Mouse (Mus musculus) left cerebral cortex, adult 9 months (tissue): ENCODE measurements around the gene Jarid2.
"Not testable (repeated sequence)": the region's sequence is repeated elsewhere in the genome, so short reads cannot be mapped to it uniquely, and the experiment has no call there.

Experiments used
- DNase-seq, 2 experiments: peaks; one replicate each; pipeline ENCODE4 v3.0.0; 2022; ENCODE audit warnings: low spot score in 2 of 2

Gene Jarid2

GRCm38 (mm10) chr13:44729424-44729971 lies at the start of gene Jarid2:
TSS of gene Jarid2 (plus strand) at chr13:44729474.
- DNase-seq: peak in 1 of 2 experiments; percentile 22

- DNase-seq: no peak
Observed at GRCm38 (mm10) chr13:44681051-44681450, 48.2 kb upstream of the Jarid2 start.

GRCm38 (mm10) chr13:44688140-44688539 lies 41.1 kb upstream of the Jarid2 start:
- no peak for DNase-seq

- no peak for DNase-seq
Observed at GRCm38 (mm10) chr13:44697628-44698027, 31.6 kb upstream of the Jarid2 start.

GRCm38 (mm10) chr13:44704036-44704801 lies 25.1 kb upstream of the Jarid2 start:
- DNase-seq: no peak

- peak in 1 of 2 experiments; percentile 22 for DNase-seq
Observed at GRCm38 (mm10) chr13:44705031-44705742, 24.1 kb upstream of the Jarid2 start.

GRCm38 (mm10) chr13:44705743-44706044 lies 23.6 kb upstream of the Jarid2 start:
- DNase-seq: no peak

GRCm38 (mm10) chr13:44706206-44706915 lies 22.9 kb upstream of the Jarid2 start:
- DNase-seq: no peak

- DNase-seq: no peak
Observed at GRCm38 (mm10) chr13:44707176-44707575, 22.1 kb upstream of the Jarid2 start.

GRCm38 (mm10) chr13:44708336-44709017 lies 20.8 kb upstream of the Jarid2 start:
- DNase-seq: no peak

GRCm38 (mm10) chr13:44709747-44710480 lies 19.4 kb upstream of the Jarid2 start:
- no peak for DNase-seq

GRCm38 (mm10) chr13:44711062-44711461 lies 18.2 kb upstream of the Jarid2 start:
- DNase-seq: no peak

GRCm38 (mm10) chr13:44711882-44712281 lies 17.4 kb upstream of the Jarid2 start:
- no peak for DNase-seq

GRCm38 (mm10) chr13:44715187-44715885 lies 13.9 kb upstream of the Jarid2 start:
- DNase-seq: no peak

- DNase-seq: no peak
Observed at GRCm38 (mm10) chr13:44717838-44718237, 11.4 kb upstream of the Jarid2 start.

- not testable (repeated sequence) for DNase-seq
Observed at GRCm38 (mm10) chr13:44718465-44718864, 10.8 kb upstream of the Jarid2 start.

- no peak for DNase-seq
Observed at GRCm38 (mm10) chr13:44720094-44720493, 9.2 kb upstream of the Jarid2 start.

GRCm38 (mm10) chr13:44721891-44722547 lies 7.3 kb upstream of the Jarid2 start:
- DNase-seq: no peak

GRCm38 (mm10) chr13:44723522-44723921 lies 5.8 kb upstream of the Jarid2 start:
- not testable (repeated sequence) for DNase-seq
